In genomic region chr2:14823105-14823504, GRCm38 (mm10) we compare ENCODE assay signal across 10 mouse cellular contexts.
A peak's percentile ranks its signal among the peaks of the same experiment; 100 is the strongest.
DNase-seq lines count a peak whose midpoint lies in the region; ATAC-seq lines count a peak whose summit lies in the region.
"Had no signal": no experiment of that assay in that cellular context is flagged by ENCODE, and none has a peak within 500 bp of the region (broad histone marks: within the 10 kb centered on the region; RNA-seq: fewer than 3 reads in every experiment).

No protein-coding gene starts in this region.

- no peaks in the 10 kb centered on the region for H3K36me3 ChIP-seq in neural tube, embryonic 12.5 days
- H3K36me3 ChIP-seq in limb, embryonic 10.5 days, result no peaks in the 10 kb centered on the region
- no peaks in the 10 kb centered on the region for H3K36me3 ChIP-seq in neural tube, embryonic 15.5 days

- H3K27me3 ChIP-seq in neural tube, embryonic 12.5 days (replicated peaks), result no peaks in the 10 kb centered on the region
- H3K27me3 ChIP-seq in limb, embryonic 10.5 days (ENCODE audit: low read depth, poor library complexity, severe bottlenecking), result no peaks in the 10 kb centered on the region
- no peaks in the 10 kb centered on the region for H3K27me3 ChIP-seq in neural tube, embryonic 15.5 days (replicated peaks)
- H3K27me3 ChIP-seq: megakaryocyte, embryonic 14.5 days had no signal

- ATAC-seq in neural tube, embryonic 12.5 days (ENCODE audit: low FRiP score, low read depth), result 0 out of 2 replicates have a peak, but pooled peaks have one; percentile 44
- ATAC-seq in neural tube, embryonic 15.5 days (ENCODE audit: low FRiP score), result peak; percentile 41; the same call in 1 of the 2 replicates
- no peak for ATAC-seq in inflammation-experienced regulatory T-cells, adult 6 months

- H3K9ac ChIP-seq in neural tube, embryonic 12.5 days, result no peak overlapping the region
- H3K9ac ChIP-seq in neural tube, embryonic 15.5 days (replicated peaks), result no peak overlapping the region

- 0 out of 2 replicates have a peak, but pooled peaks cover 4% of the 10 kb centered on the region for H3K9me3 ChIP-seq in neural tube, embryonic 12.5 days
- H3K9me3 ChIP-seq in limb, embryonic 10.5 days (replicated peaks), result no peaks in the 10 kb centered on the region
- no peaks in the 10 kb centered on the region; the same call in 1 of the 2 replicates for H3K9me3 ChIP-seq in neural tube, embryonic 15.5 days (replicated peaks)

- no peak overlapping the region for H3K4me3 ChIP-seq in neural tube, embryonic 12.5 days
- no peak overlapping the region for H3K4me3 ChIP-seq in limb, embryonic 10.5 days
- H3K4me3 ChIP-seq in neural tube, embryonic 15.5 days (replicated peaks), result no peak overlapping the region
- H3K4me3 ChIP-seq: megakaryocyte, embryonic 14.5 days had no signal

- DNase-seq in neural tube, embryonic 10.5 days (ENCODE audit: extremely low spot score, low spot score), result no peak
- peak; percentile 71 to 85 for DNase-seq in heart, adult 18-20 months
- peak; percentile 47 for DNase-seq in limb, embryonic 10.5 days (ENCODE audit: low spot score)
- no peak for DNase-seq in spleen, postnatal 10 days (ENCODE audit: low spot score in 2 of 2)
- no peak for DNase-seq in frontal cortex, postnatal 10 days (ENCODE audit: low spot score in 2 of 2)
- DNase-seq: retina, postnatal 1 day had no signal

- no peaks in the 10 kb centered on the region for H3K4me1 ChIP-seq in neural tube, embryonic 12.5 days
- H3K4me1 ChIP-seq in limb, embryonic 10.5 days, result peaks cover 30% of the 10 kb centered on the region
- H3K4me1 ChIP-seq in neural tube, embryonic 15.5 days, result no peaks in the 10 kb centered on the region

- no peak overlapping the region for H3K27ac ChIP-seq in neural tube, embryonic 12.5 days
- H3K27ac ChIP-seq in limb, embryonic 10.5 days, result 0 out of 2 replicates have a peak overlapping the region, but pooled peaks have one; percentile 64
- H3K27ac ChIP-seq in neural tube, embryonic 15.5 days (replicated peaks), result no peak overlapping the region

- H3K4me2 ChIP-seq in neural tube, embryonic 12.5 days (replicated peaks), result no peak overlapping the region
- H3K4me2 ChIP-seq in neural tube, embryonic 15.5 days, result no peak overlapping the region

Comparison
In these comparisons a context has a peak if more than half of its experiments do, and no peak if none do; other contexts are left out.
1. DNase-seq: peak in heart, adult 18-20 months (2 of 2) and limb, embryonic 10.5 days (single experiment); none in neural tube, embryonic 10.5 days (single experiment), spleen, postnatal 10 days (0 of 2) and frontal cortex, postnatal 10 days (0 of 2).